Mouse (Mus musculus) MEL (cell line): ENCODE measurements around the gene Syndig1l. TPM values are rescaled to one million over a fixed set of nuclear protein-coding genes. Genes with fewer than 3 reads are reported as not detected.

Experiments
- DNase-seq: peaks from one replicate; pipeline ENCODE4 v3.0.0; 2011; ENCODE audit warnings: low read depth, low spot score
- H3K27ac ChIP-seq: 2 replicates; pipeline ENCODE4 v1.5.1; 2012; ENCODE audit warnings: low read depth, mild to moderate bottlenecking, control low read depth, low read length, moderate library complexity; ENCODE audit not compliant: control insufficient read depth
- H3K27me3 ChIP-seq, 2 experiments: fragments of 150-350 bp in 1 of 2; sonication (generic) in 1 of 2; 2 replicates each; pipeline ENCODE4 v1.6.1; 2012; ENCODE audit warnings: low read length in 2 of 2, mild to moderate bottlenecking in 2 of 2, improper control_type of control experiment in 1 of 2, moderate library complexity in 1 of 2; ENCODE audit not compliant: insufficient read depth in 2 of 2, control insufficient read depth in 1 of 2
- H3K36me3 ChIP-seq, 2 experiments: 2 replicates each; pipeline ENCODE4 v1.6.1; 2012 to 2014; ENCODE audit warnings: low read length in 2 of 2, improper control_type of control experiment in 1 of 2, inconsistent platforms in 1 of 2, mild to moderate bottlenecking in 1 of 2; ENCODE audit not compliant: insufficient read depth in 2 of 2, control insufficient read depth in 1 of 2
- H3K4me1 ChIP-seq, 2 experiments: fragments of 150-350 bp in 1 of 2; sonication (generic) in 1 of 2; 2 replicates each; pipeline ENCODE4 v1.6.1; 2012; ENCODE audit warnings: low read length in 2 of 2, improper control_type of control experiment in 1 of 2, mild to moderate bottlenecking in 1 of 2; ENCODE audit not compliant: insufficient read depth in 2 of 2, control insufficient read depth in 1 of 2
- H3K4me3 ChIP-seq, 2 experiments: fragments of 150-350 bp in 1 of 2; sonication (generic) in 1 of 2; 2 replicates each; pipeline ENCODE4 v1.5.1; 2012; ENCODE audit warnings: low read depth in 2 of 2, low read length in 2 of 2, mild to moderate bottlenecking in 2 of 2, moderate library complexity in 2 of 2, control low read depth in 1 of 2, improper control_type of control experiment in 1 of 2; ENCODE audit not compliant: control insufficient read depth in 1 of 2, insufficient read depth in 1 of 2
- H3K79me2 ChIP-seq: 2 replicates; pipeline ENCODE4 v1.6.1; 2012; ENCODE audit warnings: mild to moderate bottlenecking, low read length, moderate library complexity; ENCODE audit not compliant: control insufficient read depth, poor library complexity, insufficient read depth
- H3K9ac ChIP-seq: 2 replicates; pipeline ENCODE4 v1.6.1; 2012; ENCODE audit warnings: low read depth, mild to moderate bottlenecking, control low read depth, low read length, moderate library complexity; ENCODE audit not compliant: control insufficient read depth, poor library complexity, severe bottlenecking
- H3K9me3 ChIP-seq: fragments of 150-350 bp; sonication (generic); replicated peaks from 2 replicates; pipeline ENCODE4 v1.6.1; 2012; ENCODE audit warnings: mild to moderate bottlenecking, low read length, improper control_type of control experiment, moderate library complexity; ENCODE audit not compliant: insufficient read depth
- CHD1 ChIP-seq: IDR thresholded peaks from 2 replicates; pipeline ENCODE4 v1.6.1; 2012; ENCODE audit warnings: low read depth, mild to moderate bottlenecking, inconsistent platforms, low read length, improper control_type of control experiment
- CHD2 ChIP-seq: IDR thresholded peaks from 2 replicates; pipeline ENCODE4 v1.6.1; 2011; ENCODE audit warnings: low read length, improper control_type of control experiment
- CTCF ChIP-seq, 3 experiments: IDR thresholded peaks in 2 of 3; conservative IDR thresholded peaks in 1 of 3; 2 replicates each; pipeline ENCODE4 v1.5.1; 2011 to 2012; ENCODE audit warnings: low read length in 3 of 3, low read depth in 2 of 3, mild to moderate bottlenecking in 2 of 3, improper control_type of control experiment in 1 of 3, inconsistent platforms in 1 of 3, mixed read lengths in 1 of 3, moderate library complexity in 1 of 3; ENCODE audit not compliant: control insufficient read depth in 1 of 3, insufficient read depth in 1 of 3, poor library complexity in 1 of 3, severe bottlenecking in 1 of 3
- E2F4 ChIP-seq: IDR thresholded peaks from 2 replicates; pipeline ENCODE4 v1.6.1; 2011; ENCODE audit warnings: low read depth, low read length, improper control_type of control experiment, borderline replicate concordance
- ELF1 ChIP-seq: IDR thresholded peaks from 2 replicates; pipeline ENCODE4 v1.6.1; 2014; ENCODE audit warnings: low read depth, mild to moderate bottlenecking, inconsistent platforms, low read length, improper control_type of control experiment, moderate library complexity
- ETS1 ChIP-seq: IDR thresholded peaks from 2 replicates; pipeline ENCODE4 v1.6.1; 2012; ENCODE audit warnings: low read depth, mild to moderate bottlenecking, inconsistent platforms, low read length, improper control_type of control experiment, moderate library complexity
- GABPA ChIP-seq: IDR thresholded peaks from 2 replicates; pipeline ENCODE4 v1.6.1; 2012; ENCODE audit warnings: low read depth, mild to moderate bottlenecking, inconsistent platforms, low read length, improper control_type of control experiment, moderate library complexity
- GATA1 ChIP-seq: IDR thresholded peaks from 2 replicates; pipeline ENCODE4 v1.6.1; 2011; ENCODE audit warnings: low read depth, low read length, improper control_type of control experiment
- HCFC1 ChIP-seq: IDR thresholded peaks from 2 replicates; pipeline ENCODE4 v1.6.1; 2012; ENCODE audit warnings: low read depth, mild to moderate bottlenecking, inconsistent platforms, low read length, improper control_type of control experiment, moderate library complexity
- JUND ChIP-seq: IDR thresholded peaks from 2 replicates; pipeline ENCODE4 v1.6.1; 2011; ENCODE audit warnings: low read depth, mild to moderate bottlenecking, improper control_type of control experiment, low read length
- KAT2A ChIP-seq: conservative IDR thresholded peaks from 2 replicates; pipeline ENCODE4 v1.6.1; 2012; ENCODE audit warnings: low read depth, low read length, improper control_type of control experiment, inconsistent platforms
- MAFK ChIP-seq: IDR thresholded peaks from 2 replicates; pipeline ENCODE4 v1.6.1; 2011; ENCODE audit warnings: low read depth, mild to moderate bottlenecking, low read length, improper control_type of control experiment, borderline replicate concordance
- MEF2A ChIP-seq: IDR thresholded peaks from 2 replicates; pipeline ENCODE4 v1.6.1; 2014; ENCODE audit warnings: low read depth, mild to moderate bottlenecking, inconsistent platforms, low read length, improper control_type of control experiment; ENCODE audit not compliant: poor library complexity, insufficient replicate concordance, severe bottlenecking; ENCODE audit errors: extremely low read depth
- MXI1 ChIP-seq: IDR thresholded peaks from 2 replicates; pipeline ENCODE4 v1.6.1; 2011; ENCODE audit warnings: mild to moderate bottlenecking, low read depth, low read length, improper control_type of control experiment
- MYB ChIP-seq: IDR thresholded peaks from 2 replicates; pipeline ENCODE4 v1.6.1; 2011; ENCODE audit warnings: mild to moderate bottlenecking, low read depth, low read length, improper control_type of control experiment
- MYC ChIP-seq: IDR thresholded peaks from 2 replicates; pipeline ENCODE4 v1.6.1; 2011; ENCODE audit warnings: low read depth, mild to moderate bottlenecking, low read length, improper control_type of control experiment, moderate library complexity
- NRF1 ChIP-seq: IDR thresholded peaks from 2 replicates; pipeline ENCODE4 v1.6.1; 2014; ENCODE audit warnings: low read depth, mild to moderate bottlenecking, inconsistent platforms, low read length, improper control_type of control experiment, moderate library complexity; ENCODE audit not compliant: poor library complexity, insufficient read depth, severe bottlenecking
- POLR2AphosphoS5 ChIP-seq: IDR thresholded peaks from 2 replicates; pipeline ENCODE4 v1.6.1; 2012; ENCODE audit warnings: low read depth, borderline replicate concordance, mild to moderate bottlenecking, inconsistent platforms, low read length, moderate library complexity, mixed read lengths
- RAD21 ChIP-seq: IDR thresholded peaks from 2 replicates; pipeline ENCODE4 v1.6.1; 2011; ENCODE audit warnings: mild to moderate bottlenecking, low read depth, low read length, improper control_type of control experiment
- SIN3A ChIP-seq: IDR thresholded peaks from 2 replicates; pipeline ENCODE4 v1.6.1; 2012; ENCODE audit warnings: low read length, improper control_type of control experiment, inconsistent platforms
- SMC3 ChIP-seq: IDR thresholded peaks from 2 replicates; pipeline ENCODE4 v1.6.1; 2011; ENCODE audit warnings: low read depth, low read length, improper control_type of control experiment
- TAL1 ChIP-seq: IDR thresholded peaks from 2 replicates; pipeline ENCODE4 v1.6.1; 2012; ENCODE audit warnings: mild to moderate bottlenecking, inconsistent platforms, low read length, moderate library complexity, mixed read lengths
- TBP ChIP-seq: IDR thresholded peaks from 2 replicates; pipeline ENCODE4 v1.8.0; 2011; ENCODE audit warnings: low read depth, low read length, improper control_type of control experiment
- UBTF ChIP-seq: IDR thresholded peaks from 2 replicates; pipeline ENCODE4 v1.6.1; 2012; ENCODE audit warnings: low read depth, mild to moderate bottlenecking, inconsistent platforms, low read length, improper control_type of control experiment, moderate library complexity, borderline replicate concordance; ENCODE audit not compliant: insufficient read depth
- USF1 ChIP-seq: IDR thresholded peaks from 2 replicates; pipeline ENCODE4 v1.6.1; 2014; ENCODE audit warnings: low read depth, mild to moderate bottlenecking, inconsistent platforms, low read length, improper control_type of control experiment, moderate library complexity
- USF2 ChIP-seq, 2 experiments: IDR thresholded peaks; 2 replicates each; pipeline ENCODE4 v1.6.1; 2011 to 2012; ENCODE audit warnings: improper control_type of control experiment in 2 of 2, low read length in 2 of 2, borderline replicate concordance in 1 of 2, inconsistent platforms in 1 of 2, low read depth in 1 of 2, mild to moderate bottlenecking in 1 of 2; ENCODE audit not compliant: insufficient read depth in 1 of 2
- ZC3H11A ChIP-seq: IDR thresholded peaks from 2 replicates; pipeline ENCODE4 v1.6.1; 2012; ENCODE audit warnings: low read depth, mild to moderate bottlenecking, inconsistent platforms, low read length, improper control_type of control experiment
- ZKSCAN1 ChIP-seq: IDR thresholded peaks from 2 replicates; pipeline ENCODE4 v1.6.1; 2012; ENCODE audit warnings: low read depth, mild to moderate bottlenecking, inconsistent platforms, low read length, improper control_type of control experiment, moderate library complexity
- ZNF384 ChIP-seq: IDR thresholded peaks from 2 replicates; pipeline ENCODE4 v1.6.1; 2012; ENCODE audit warnings: low read depth, mild to moderate bottlenecking, inconsistent platforms, low read length, improper control_type of control experiment
- polyA plus RNA-seq, 2 experiments: library from polyadenylated mRNA; stranded (reverse) in 1 of 2; unstranded in 1 of 2; fragments of >175 nt in 1 of 2; fragments of >200 nt in 1 of 2; gene quantifications; 2 replicates each; pipeline versions ENCODE4 v1.2.1 to v1.2.4; 2012; ENCODE audit warnings: low replicate concordance in 2 of 2, low read depth in 1 of 2; ENCODE audit not compliant: insufficient read length in 2 of 2, insufficient read depth in 1 of 2, missing spikeins in 1 of 2
- total RNA-seq: library from RNA; depleted of rRNA; stranded (reverse); fragments of 300-350 nt; gene quantifications from 2 replicates; pipeline ENCODE4 v1.2.3, GENCODE M21; 2012

Gene Syndig1l
- total and polyA plus RNA-seq, 3 experiments: not detected

- no peaks in the 10 kb centered on the region for H3K4me1 ChIP-seq
- no peaks in the 10 kb centered on the region for H3K36me3 ChIP-seq
- no peak overlapping the region for H3K4me3 ChIP-seq
- H3K9ac ChIP-seq: no peak overlapping the region
- H3K27me3 ChIP-seq: no peaks in the 10 kb centered on the region
- peak; percentile 71 for DNase-seq
- no peaks in the 10 kb centered on the region for H3K79me2 ChIP-seq
- TF ChIP-seq GATA1 (no peak), ZC3H11A (peak; percentile 44; the same call in 1 of the 2 replicates), GABPA (no peak), SMC3 (peak; percentile 62), CHD2 (no peak), ETS1 (no peak), RAD21 (peak; percentile 68), CTCF (IDR thresholded peaks at IDR 0.05 in 2 of 3, conservative IDR thresholded peaks at IDR 0.05 in 1 of 3; ENCODE audit: control insufficient read depth in 1 of 3, insufficient read depth in 1 of 3, low read depth in 2 of 3, low read length in 3 of 3, poor library complexity in 1 of 3, severe bottlenecking in 1 of 3) (peak; percentile 53 to 68 (median 57)), TAL1 (no peak)
- H3K9me3 ChIP-seq: no peaks in the 10 kb centered on the region
- no peak overlapping the region for H3K27ac ChIP-seq
Measured at GRCm38 (mm10) chr12:84670555-84670954, 28.1 kb downstream of the Syndig1l start.

DNA sequence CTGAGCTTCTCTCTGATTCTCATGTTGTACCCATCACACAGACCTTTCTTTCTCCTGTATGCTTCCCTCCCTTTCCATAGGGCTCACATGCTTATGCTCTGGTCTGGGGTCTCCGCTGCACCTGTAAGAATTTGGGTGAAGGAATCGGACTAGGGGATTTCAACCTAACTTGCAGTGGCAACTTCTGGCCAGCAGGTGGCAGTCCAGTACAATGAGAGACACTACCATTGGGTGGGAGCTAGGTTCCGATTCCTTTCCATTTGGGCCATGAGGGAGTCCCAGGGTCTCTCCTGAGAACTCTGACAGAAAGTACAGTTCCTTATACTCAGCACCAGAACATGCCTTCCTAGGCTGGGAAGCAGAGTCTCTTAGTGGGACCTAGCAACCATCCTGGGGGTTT lies 44.7 kb downstream of the Syndig1l start:
- Histone ChIP-seq H3K9me3 (no peaks in the 10 kb centered on the region), H3K27ac (no peak overlapping the region), H3K36me3 (no peaks in the 10 kb centered on the region), H3K4me3 (no peak overlapping the region), H3K4me1 (no peaks in the 10 kb centered on the region), H3K9ac (no peak overlapping the region), H3K27me3 (peaks cover 0 to 2% of the 10 kb centered on the region in 2 experiments; a peak in 1 of 4 replicates), H3K79me2 (no peaks in the 10 kb centered on the region)
- DNase-seq: peak; percentile 56
- TF ChIP-seq ELF1: no peak
- no peak for TF ChIP-seq MAFK
- no peak for TF ChIP-seq KAT2A
- peak; percentile 88 for TF ChIP-seq RAD21
- no peak for TF ChIP-seq MEF2A
- no peak for TF ChIP-seq UBTF
- no peak for TF ChIP-seq ETS1
- TF ChIP-seq MYB: no peak
- TF ChIP-seq HCFC1: no peak
- no peak for TF ChIP-seq JUND
- no peak for TF ChIP-seq SIN3A
- no peak for TF ChIP-seq GATA1
- TF ChIP-seq CHD1: no peak
- TF ChIP-seq MXI1: no peak
- TF ChIP-seq GABPA: no peak
- TF ChIP-seq ZC3H11A: peak; percentile 76
- TF ChIP-seq CTCF (IDR thresholded peaks at IDR 0.05 in 2 of 3, conservative IDR thresholded peaks at IDR 0.05 in 1 of 3; ENCODE audit: control insufficient read depth in 1 of 3, insufficient read depth in 1 of 3, low read depth in 2 of 3, low read length in 3 of 3, poor library complexity in 1 of 3, severe bottlenecking in 1 of 3): peak; percentile 90 to 96 (median 92)
- TF ChIP-seq SMC3: peak; percentile 85
- no peak for TF ChIP-seq TBP
- TF ChIP-seq NRF1: no peak
- TF ChIP-seq POLR2AphosphoS5: no peak
- TF ChIP-seq CHD2: no peak
- TF ChIP-seq ZNF384: no peak
- no peak for TF ChIP-seq ZKSCAN1
- TF ChIP-seq USF1: no peak
- TF ChIP-seq MYC: no peak
- no peak for TF ChIP-seq E2F4
- TF ChIP-seq USF2 (IDR thresholded peaks at IDR 0.05; ENCODE audit: borderline replicate concordance in 1 of 2, insufficient read depth in 1 of 2, low read depth in 1 of 2, low read length in 2 of 2): no peak
